Mouse (Mus musculus): ENCODE measurements at regions not wholly inside any gene's neighbourhood (a gene's known extent, or its start where the extent isn't known, plus 50 kb on each side); places are given as distances from the start of the nearest gene placed in this dataset.

GRCm38 (mm10) chr5:125843259-125843658, 311.7 kb downstream of the Tmem132b start:
- H3K4me2 ChIP-seq = no peak overlapping the region
- H3K4me3 ChIP-seq = no peak overlapping the region
- H3K27me3 ChIP-seq = no peaks in the 10 kb centered on the region
- WGBS = 72% methylated on average over 6 of the region's 6 CpGs
- no peaks in the 10 kb centered on the region for H3K4me1 ChIP-seq (replicated peaks)
- H3K9ac ChIP-seq = no peak overlapping the region
- H3K36me3 ChIP-seq = no peaks in the 10 kb centered on the region
- no peak overlapping the region for H3K27ac ChIP-seq (replicated peaks)
- H3K9me3 ChIP-seq = peaks cover 3% of the 10 kb centered on the region; the same call in 1 of the 2 replicates
- no peak for ATAC-seq (ENCODE audit: low read depth)

- no peak overlapping the region for H3K9ac ChIP-seq
- H3K4me1 ChIP-seq (replicated peaks) = no peaks in the 10 kb centered on the region
- no peaks in the 10 kb centered on the region for H3K36me3 ChIP-seq
- no peak for ATAC-seq (ENCODE audit: low read depth)
- no peaks in the 10 kb centered on the region for H3K27me3 ChIP-seq
- peaks cover 3% of the 10 kb centered on the region; the same call in 1 of the 2 replicates for H3K9me3 ChIP-seq
- no peak overlapping the region for H3K4me3 ChIP-seq
- 84% methylated on average over 7 of the region's 7 CpGs for WGBS
- H3K4me2 ChIP-seq = no peak overlapping the region
- H3K27ac ChIP-seq (replicated peaks) = no peak overlapping the region
Observed at GRCm38 (mm10) chr5:125849722-125850121, 318.1 kb downstream of the Tmem132b start.

GRCm38 (mm10) chr5:125876296-125876695, 344.7 kb downstream of the Tmem132b start:
- no peaks in the 10 kb centered on the region for H3K9me3 ChIP-seq
- H3K27me3 ChIP-seq = no peaks in the 10 kb centered on the region
- no peaks in the 10 kb centered on the region for H3K4me1 ChIP-seq (replicated peaks)
- H3K9ac ChIP-seq = no peak overlapping the region
- no peak for ATAC-seq (ENCODE audit: low read depth)
- H3K4me2 ChIP-seq = no peak overlapping the region
- H3K36me3 ChIP-seq = no peaks in the 10 kb centered on the region
- 78% methylated on average over 9 of the region's 9 CpGs for WGBS
- no peak overlapping the region for H3K4me3 ChIP-seq
- H3K27ac ChIP-seq (replicated peaks) = no peak overlapping the region

- Histone ChIP-seq H3K36me3 (no peaks in the 10 kb centered on the region), H3K9me3 (no peaks in the 10 kb centered on the region), H3K27ac (replicated peaks) (no peak overlapping the region), H3K4me2 (no peak overlapping the region), H3K4me1 (replicated peaks) (no peaks in the 10 kb centered on the region), H3K27me3 (no peaks in the 10 kb centered on the region), H3K9ac (no peak overlapping the region), H3K4me3 (no peak overlapping the region)
- ATAC-seq (ENCODE audit: low read depth) = no peak
- 86% methylated on average over 2 of the region's 2 CpGs for WGBS
Observed at GRCm38 (mm10) chr5:125888840-125889239, 357.3 kb downstream of the Tmem132b start.

- Histone ChIP-seq H3K36me3 (no peaks in the 10 kb centered on the region), H3K4me3 (no peak overlapping the region), H3K27me3 (no peaks in the 10 kb centered on the region), H3K27ac (replicated peaks) (no peak overlapping the region), H3K4me2 (no peak overlapping the region), H3K9ac (no peak overlapping the region), H3K9me3 (no peaks in the 10 kb centered on the region), H3K4me1 (replicated peaks) (no peaks in the 10 kb centered on the region)
- ATAC-seq (ENCODE audit: low read depth) = no peak
- WGBS = 91% methylated on average over 6 of the region's 6 CpGs
Observed at GRCm38 (mm10) chr5:125893864-125894263, 362.3 kb downstream of the Tmem132b start.

GRCm38 (mm10) chr5:125902038-125902437, 370.5 kb downstream of the Tmem132b start:
- WGBS = 72% methylated on average over 4 of the region's 4 CpGs
- H3K4me1 ChIP-seq (replicated peaks) = no peaks in the 10 kb centered on the region
- ATAC-seq (ENCODE audit: low read depth) = no peak

GRCm38 (mm10) chr5:125904426-125904825, 372.9 kb downstream of the Tmem132b start:
- ATAC-seq (ENCODE audit: low read depth) = no peak
- H3K4me2 ChIP-seq = no peak overlapping the region
- no peaks in the 10 kb centered on the region for H3K9me3 ChIP-seq
- H3K36me3 ChIP-seq = no peaks in the 10 kb centered on the region
- no peak overlapping the region for H3K9ac ChIP-seq
- WGBS = 76% methylated on average over 5 of the region's 5 CpGs
- H3K4me3 ChIP-seq = no peak overlapping the region
- no peak overlapping the region for H3K27ac ChIP-seq (replicated peaks)
- no peaks in the 10 kb centered on the region for H3K4me1 ChIP-seq (replicated peaks)
- no peaks in the 10 kb centered on the region for H3K27me3 ChIP-seq

More at GRCm38 (mm10) chr5:125902038-125902437, 370.5 kb downstream of the Tmem132b start:
- no peak overlapping the region for H3K9ac ChIP-seq
- H3K9me3 ChIP-seq = no peaks in the 10 kb centered on the region
- no peaks in the 10 kb centered on the region for H3K36me3 ChIP-seq
- H3K4me3 ChIP-seq = no peak overlapping the region
- H3K4me2 ChIP-seq = no peak overlapping the region
- no peak overlapping the region for H3K27ac ChIP-seq (replicated peaks)
- no peaks in the 10 kb centered on the region for H3K27me3 ChIP-seq

- Histone ChIP-seq H3K27ac (replicated peaks) (no peak overlapping the region), H3K4me3 (no peak overlapping the region), H3K9me3 (no peaks in the 10 kb centered on the region), H3K9ac (no peak overlapping the region), H3K27me3 (no peaks in the 10 kb centered on the region), H3K36me3 (no peaks in the 10 kb centered on the region), H3K4me1 (replicated peaks) (no peaks in the 10 kb centered on the region), H3K4me2 (no peak overlapping the region)
- 78% methylated on average over 4 of the region's 4 CpGs for WGBS
- ATAC-seq (ENCODE audit: low read depth) = no peak
Observed at GRCm38 (mm10) chr5:125907332-125907731, 375.8 kb downstream of the Tmem132b start.

- H3K27ac ChIP-seq (replicated peaks) = no peak overlapping the region
- no peaks in the 10 kb centered on the region for H3K27me3 ChIP-seq
- H3K4me1 ChIP-seq (replicated peaks) = no peaks in the 10 kb centered on the region
- 91% methylated on average over 5 of the region's 5 CpGs for WGBS
- no peak overlapping the region for H3K9ac ChIP-seq
- ATAC-seq (ENCODE audit: low read depth) = no peak
- H3K4me2 ChIP-seq = no peak overlapping the region
- no peaks in the 10 kb centered on the region for H3K9me3 ChIP-seq
- no peaks in the 10 kb centered on the region for H3K36me3 ChIP-seq
- H3K4me3 ChIP-seq = no peak overlapping the region
Observed at GRCm38 (mm10) chr5:125907909-125908308, 376.3 kb downstream of the Tmem132b start.

GRCm38 (mm10) chr5:125915857-125916256, 384.3 kb downstream of the Tmem132b start:
- Histone ChIP-seq H3K4me1 (replicated peaks) (0 out of 2 replicates have a peak, but pooled peaks cover 2% of the 10 kb centered on the region), H3K4me3 (no peak overlapping the region), H3K9me3 (0 out of 2 replicates have a peak, but pooled peaks cover 9% of the 10 kb centered on the region), H3K27ac (replicated peaks) (no peak overlapping the region), H3K9ac (no peak overlapping the region), H3K4me2 (no peak overlapping the region), H3K27me3 (peaks cover 7% of the 10 kb centered on the region), H3K36me3 (no peaks in the 10 kb centered on the region)
- 88% methylated on average over 4 of the region's 4 CpGs for WGBS
- no peak for ATAC-seq (ENCODE audit: low read depth)

- Histone ChIP-seq H3K27me3 (peaks cover 33% of the 10 kb centered on the region), H3K4me2 (no peak overlapping the region), H3K9ac (no peak overlapping the region), H3K36me3 (no peaks in the 10 kb centered on the region), H3K4me1 (replicated peaks) (peaks cover 10% of the 10 kb centered on the region; the same call in 1 of the 2 replicates), H3K27ac (replicated peaks) (no peak overlapping the region), H3K4me3 (no peak overlapping the region), H3K9me3 (0 out of 2 replicates have a peak, but pooled peaks cover 9% of the 10 kb centered on the region)
- 29% methylated on average over 11 of the region's 11 CpGs for WGBS
- ATAC-seq (ENCODE audit: low read depth) = no peak
Observed at GRCm38 (mm10) chr5:125920965-125921364, 389.4 kb downstream of the Tmem132b start.

- no peak overlapping the region for H3K27ac ChIP-seq (replicated peaks)
- H3K9me3 ChIP-seq = no peaks in the 10 kb centered on the region
- 40% methylated on average over 7 of the region's 7 CpGs for WGBS
- no peaks in the 10 kb centered on the region for H3K36me3 ChIP-seq
- peaks cover 7% of the 10 kb centered on the region; the same call in 1 of the 2 replicates for H3K4me1 ChIP-seq (replicated peaks)
- no peak overlapping the region for H3K4me2 ChIP-seq
- peaks cover 51% of the 10 kb centered on the region for H3K27me3 ChIP-seq
- no peak overlapping the region for H3K9ac ChIP-seq
- no peak for ATAC-seq (ENCODE audit: low read depth)
- no peak overlapping the region for H3K4me3 ChIP-seq
Observed at GRCm38 (mm10) chr5:125925856-125926497, 394.4 kb downstream of the Tmem132b start.

- WGBS = 70% methylated on average over 4 of the region's 4 CpGs
- H3K27ac ChIP-seq (replicated peaks) = no peak overlapping the region
- H3K4me1 ChIP-seq (replicated peaks) = no peaks in the 10 kb centered on the region
- H3K9ac ChIP-seq = no peak overlapping the region
- no peak for ATAC-seq (ENCODE audit: low read depth)
- H3K4me2 ChIP-seq = no peak overlapping the region
- H3K4me3 ChIP-seq = no peak overlapping the region
- H3K9me3 ChIP-seq = no peaks in the 10 kb centered on the region
- peaks cover 35% of the 10 kb centered on the region for H3K27me3 ChIP-seq
- no peaks in the 10 kb centered on the region for H3K36me3 ChIP-seq
Observed at GRCm38 (mm10) chr5:125931502-125931901, 399.9 kb downstream of the Tmem132b start.
